Mouse (Mus musculus) liver, embryonic 15.5 days (tissue): ENCODE results near the gene Rnf113a1. TPM values are rescaled to one million over a fixed set of nuclear protein-coding genes. Genes with fewer than 3 reads are reported as not detected.
A peak's percentile ranks its signal among the peaks of the same experiment; 100 is the strongest.
"Not testable (repeated sequence)": the region's sequence is repeated elsewhere in the genome, so short reads cannot be mapped to it uniquely, and the experiment has no call there.

Experiments
- ATAC-seq: fragments of 200-750 bp; cut with Nextera tagmentation; 2 replicates; pipeline ENCODE4 v1.8.0; 2017; ENCODE audit warnings: moderate number of reproducible peaks, mild to moderate bottlenecking, moderate library complexity; ENCODE audit not compliant: insufficient read depth
- H3K27ac ChIP-seq: fragments of 300-500 bp; sonication (generic); replicated peaks from 2 replicates; pipeline ENCODE4 v1.5.1; 2015; ENCODE audit warnings: mild to moderate bottlenecking, inconsistent platforms
- H3K27me3 ChIP-seq: fragments of 300-500 bp; sonication (generic); 2 replicates; pipeline ENCODE4 v1.6.1; 2015; ENCODE audit warnings: mild to moderate bottlenecking, inconsistent platforms
- H3K36me3 ChIP-seq: fragments of 300-500 bp; sonication (generic); replicated peaks from 2 replicates; pipeline ENCODE4 v1.6.1; 2015; ENCODE audit warnings: moderate library complexity, mild to moderate bottlenecking, inconsistent platforms
- H3K4me1 ChIP-seq: fragments of 300-500 bp; sonication (generic); replicated peaks from 2 replicates; pipeline ENCODE4 v1.6.1; 2015; ENCODE audit warnings: inconsistent platforms
- H3K4me2 ChIP-seq: fragments of 300-500 bp; sonication (generic); 2 replicates; pipeline ENCODE4 v1.6.1; 2015; ENCODE audit warnings: moderate library complexity, mild to moderate bottlenecking, inconsistent platforms
- H3K4me3 ChIP-seq: fragments of 300-500 bp; sonication (generic); replicated peaks from 2 replicates; pipeline ENCODE4 v1.5.1; 2015; ENCODE audit warnings: mild to moderate bottlenecking, inconsistent platforms
- H3K9ac ChIP-seq: fragments of 300-500 bp; sonication (generic); 2 replicates; pipeline ENCODE4 v1.6.1; 2015; ENCODE audit warnings: moderate library complexity, mild to moderate bottlenecking, inconsistent platforms
- H3K9me3 ChIP-seq: fragments of 300-500 bp; sonication (generic); replicated peaks from 2 replicates; pipeline ENCODE4 v1.6.1; 2016; ENCODE audit warnings: inconsistent platforms
- WGBS: fragments of 180-500 bp; shearing (Covaris S2); methylation state at CpG from one replicate; pipeline ENCODE4 v1.1.7; 2015; ENCODE audit warnings: mixed read lengths; ENCODE audit not compliant: insufficient replicate concordance; 5-methylcytosine and 5-hydroxymethylcytosine counted together
- polyA plus RNA-seq: library from polyadenylated mRNA; unstranded; fragments of >200 nt; fragmentation: Nextera tagmentation; extraction: Ambion mirVana; gene quantifications from 2 replicates; pipeline ENCODE4 v1.2.1, GENCODE M21; 2015

Gene Rnf113a1
- polyA plus RNA-seq, 1 experiment from 2014 or later, result 2.7 TPM

DNA sequence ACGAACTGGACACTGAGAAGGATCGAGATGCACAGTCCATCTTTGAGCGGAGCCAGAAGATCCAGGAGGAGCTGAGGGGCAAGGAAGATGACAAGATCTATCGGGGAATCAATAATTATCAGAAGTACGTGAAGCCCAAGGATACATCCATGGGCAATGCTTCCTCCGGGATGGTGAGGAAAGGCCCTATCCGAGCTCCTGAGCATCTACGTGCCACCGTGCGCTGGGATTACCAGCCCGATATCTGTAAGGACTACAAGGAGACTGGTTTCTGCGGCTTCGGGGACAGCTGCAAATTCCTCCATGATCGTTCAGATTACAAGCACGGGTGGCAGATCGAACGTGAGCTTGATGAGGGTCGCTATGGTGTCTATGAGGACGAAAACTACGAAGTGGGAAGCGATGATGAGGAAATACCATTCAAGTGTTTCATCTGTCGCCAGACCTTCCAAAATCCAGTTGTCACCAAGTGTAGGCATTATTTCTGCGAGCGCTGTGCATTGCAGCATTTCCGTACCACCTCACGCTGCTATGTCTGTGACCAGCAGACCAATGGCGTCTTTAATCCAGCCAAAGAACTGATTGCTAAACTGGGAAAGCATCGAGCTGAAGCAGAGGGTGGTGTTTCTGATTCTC, 817 bp downstream of the Rnf113a1 start:
- 0 out of 2 replicates have a peak, but pooled peaks have one; percentile 16 for ATAC-seq

GRCm38 (mm10) chrX:37198676-37199075, 7.6 kb downstream of the Rnf113a1 start:
- no peaks in the 10 kb centered on the region for H3K36me3 ChIP-seq
- H3K9ac ChIP-seq, result no peak overlapping the region
- no peak overlapping the region for H3K27ac ChIP-seq
- no peak overlapping the region for H3K4me2 ChIP-seq
- 51% methylated on average over 8 of the region's 8 CpGs for WGBS
- H3K4me1 ChIP-seq, result no peaks in the 10 kb centered on the region
- H3K27me3 ChIP-seq, result no peaks in the 10 kb centered on the region
- H3K4me3 ChIP-seq, result no peak overlapping the region
- no peaks in the 10 kb centered on the region for H3K9me3 ChIP-seq
- ATAC-seq, result no peak

More for the DNA sequence above, 817 bp downstream of the Rnf113a1 start:
- H3K4me3 ChIP-seq, result peak overlapping the region; percentile 67
- H3K9me3 ChIP-seq, result no peaks in the 10 kb centered on the region
- H3K4me1 ChIP-seq, result peaks cover 9% of the 10 kb centered on the region
- H3K9ac ChIP-seq, result peak overlapping the region; percentile 53
- no peaks in the 10 kb centered on the region for H3K27me3 ChIP-seq
- H3K4me2 ChIP-seq, result peak overlapping the region; percentile 77
- H3K27ac ChIP-seq, result no peak overlapping the region
- WGBS, result 23% methylated on average over 28 of the region's 28 CpGs
- H3K36me3 ChIP-seq, result no peaks in the 10 kb centered on the region

- 70% methylated on average over 10 of the region's 10 CpGs for WGBS
- ATAC-seq, result no peak
- H3K4me2 ChIP-seq, result no peak within 1 kb of the TSS
- no peak within 1 kb of the TSS for H3K9ac ChIP-seq
- no peaks in the 10 kb centered on the region for H3K27me3 ChIP-seq
- H3K36me3 ChIP-seq, result no peaks in the 10 kb centered on the region
- H3K9me3 ChIP-seq, result no peaks in the 10 kb centered on the region
- H3K27ac ChIP-seq, result no peak within 1 kb of the TSS
- no peaks in the 10 kb centered on the region for H3K4me1 ChIP-seq
- no peak within 1 kb of the TSS for H3K4me3 ChIP-seq
Observed at GRCm38 (mm10) chrX:37210941-37211340, 19.9 kb downstream of the Rnf113a1 start, which contains the start of gene Gm9. Gene Gm9 (minus strand): TSS chrX:37211041.

DNA sequence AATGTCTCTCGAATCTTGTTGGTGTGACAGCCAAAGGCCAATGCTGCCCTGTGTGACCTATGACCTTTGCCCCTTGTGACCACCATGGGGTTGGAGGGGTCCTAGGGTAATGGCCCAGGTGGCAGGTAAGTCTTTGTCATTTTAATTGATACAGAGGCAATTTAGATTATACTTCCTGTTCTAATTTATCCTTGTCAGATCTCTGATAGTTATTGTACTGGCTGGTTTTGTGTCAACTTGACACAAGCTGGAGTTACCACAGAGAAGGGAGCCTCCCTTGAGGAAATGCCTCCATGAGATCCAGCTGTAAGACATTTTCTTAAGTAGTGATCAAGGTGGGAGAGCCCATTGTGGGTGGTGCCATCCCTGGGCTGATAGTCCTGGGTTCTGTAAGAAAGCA, 31.1 kb downstream of the Rnf113a1 start, which contains the start of gene Rhox1:
Gene Rhox1, minus strand, starts transcription at position 101 of the 400 bp plus-strand sequence.
- not testable (repeated sequence) for ATAC-seq, H3K9me3 ChIP-seq, H3K9ac ChIP-seq, H3K4me2 ChIP-seq, H3K27me3 ChIP-seq, H3K27ac ChIP-seq, H3K4me1 ChIP-seq, H3K4me3 ChIP-seq, H3K36me3 ChIP-seq
- 47% methylated on average over 1 of the region's 1 CpGs for WGBS

Other genes starting within 250 kb of the Rnf113a1 start
- 3.4 and 3.9 TPM in 2 replicates for gene Sept6, start 199.5 kb upstream of the Rnf113a1 start, polyA plus RNA-seq
- 0.06 and 0.09 TPM in 2 replicates for gene Sowahd, start 142.4 kb upstream of the Rnf113a1 start, polyA plus RNA-seq
- 219 and 316 TPM in 2 replicates for gene Rpl39, start 105.8 kb upstream of the Rnf113a1 start, polyA plus RNA-seq
- 8.1 and 8.3 TPM in 2 replicates for gene Upf3b, start 80.9 kb upstream of the Rnf113a1 start, polyA plus RNA-seq
- gene Nkap, start 64.5 kb upstream of the Rnf113a1 start, polyA plus RNA-seq, result 4.9 and 5.1 TPM in 2 replicates
- gene Akap14, start 22.4 kb upstream of the Rnf113a1 start, polyA plus RNA-seq, result not detected in 2 replicates
- gene Ndufa1, start 82 bp upstream of the Rnf113a1 start, polyA plus RNA-seq, result 216 and 235 TPM in 2 replicates
- not detected in 2 replicates for gene Gm9, start 19.8 kb downstream of the Rnf113a1 start, polyA plus RNA-seq
- not detected in 2 replicates for gene Rhox1, start 31.0 kb downstream of the Rnf113a1 start, polyA plus RNA-seq
- gene Rhox2a, start 53.7 kb downstream of the Rnf113a1 start, polyA plus RNA-seq, result not detected in 2 replicates
- gene Rhox3a, start 58.7 kb downstream of the Rnf113a1 start, polyA plus RNA-seq, result not detected in 2 replicates
- gene Rhox4a, start 74.1 kb downstream of the Rnf113a1 start, polyA plus RNA-seq, result not detected in 2 replicates
- gene Rhox3a2, start 188.8 kb downstream of the Rnf113a1 start, polyA plus RNA-seq, result not detected in 2 replicates
- gene Rhox4a2, start 199.6 kb downstream of the Rnf113a1 start, polyA plus RNA-seq, result not detected in 2 replicates
- not detected in 2 replicates for gene Rhox2b, start 220.8 kb downstream of the Rnf113a1 start, polyA plus RNA-seq
- not detected in 2 replicates for gene Rhox4b, start 241.2 kb downstream of the Rnf113a1 start, polyA plus RNA-seq